Mouse (Mus musculus): Measurements from ENCODE around the gene Them7.

Gene Them7

DNA sequence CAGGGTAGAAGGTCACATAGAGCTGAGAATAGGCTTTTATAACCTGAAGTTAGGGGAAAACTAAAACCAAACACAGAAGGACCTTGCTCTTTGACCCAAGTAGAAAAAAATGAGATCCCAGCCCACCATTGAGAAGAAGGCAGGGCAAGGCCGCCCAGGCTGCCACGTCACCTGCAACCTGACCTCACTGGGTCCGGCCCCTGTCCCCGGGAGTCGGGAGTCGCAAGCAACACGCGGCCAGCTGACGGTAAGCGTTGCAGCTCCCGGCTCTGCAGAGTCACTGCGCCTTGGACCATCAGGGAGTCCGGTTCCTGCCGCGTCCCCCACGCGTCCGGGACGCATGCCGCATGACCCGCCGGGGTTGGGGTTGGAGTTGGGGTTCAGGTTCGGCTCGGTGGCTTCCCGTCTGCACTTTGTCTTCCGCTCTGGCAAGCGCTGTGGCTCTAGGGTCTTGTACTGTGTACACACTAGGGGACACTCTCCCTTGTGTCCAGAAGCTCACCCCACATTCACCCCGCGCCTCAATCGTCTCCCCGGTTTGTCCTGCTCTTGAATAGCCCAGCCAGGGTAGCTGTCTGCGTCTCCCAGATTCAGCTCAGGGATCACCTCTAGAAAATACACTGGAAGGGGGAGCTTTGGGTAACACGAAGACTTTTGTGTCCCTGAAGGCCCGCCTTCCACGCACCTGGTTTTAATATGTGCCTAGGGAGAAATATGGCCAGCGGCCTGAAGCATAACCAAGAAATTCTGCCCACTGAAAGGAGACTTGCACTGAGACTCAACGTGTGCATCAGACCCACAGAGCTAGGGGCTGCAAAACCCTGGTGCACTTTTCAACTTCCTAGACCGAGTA, at the start of gene Them7:
Gene Them7 (plus strand): TSS at position 187 of the 853 bp plus-strand sequence.
- DNase-seq: peak; percentile 84

DNA sequence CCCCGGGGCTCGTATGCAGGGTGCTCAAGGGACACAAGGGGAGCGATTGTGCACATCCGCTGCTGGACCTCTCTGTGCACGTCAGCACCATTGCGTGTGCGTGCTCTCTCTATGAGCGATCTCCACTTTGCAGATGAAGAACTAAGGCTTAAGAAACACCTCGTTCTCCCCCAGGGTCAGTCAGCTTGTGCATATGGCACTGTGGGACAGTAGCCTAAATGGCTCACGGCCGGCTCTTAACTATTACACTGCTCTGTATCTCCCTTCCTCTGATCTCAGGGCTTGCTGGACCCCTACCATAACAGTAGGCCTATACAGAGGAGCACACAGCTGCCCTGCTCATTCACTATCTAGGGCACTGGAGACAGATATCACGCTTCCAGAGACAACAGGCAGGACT, 45.2 kb upstream of the Them7 start:
- no peak for DNase-seq

DNA sequence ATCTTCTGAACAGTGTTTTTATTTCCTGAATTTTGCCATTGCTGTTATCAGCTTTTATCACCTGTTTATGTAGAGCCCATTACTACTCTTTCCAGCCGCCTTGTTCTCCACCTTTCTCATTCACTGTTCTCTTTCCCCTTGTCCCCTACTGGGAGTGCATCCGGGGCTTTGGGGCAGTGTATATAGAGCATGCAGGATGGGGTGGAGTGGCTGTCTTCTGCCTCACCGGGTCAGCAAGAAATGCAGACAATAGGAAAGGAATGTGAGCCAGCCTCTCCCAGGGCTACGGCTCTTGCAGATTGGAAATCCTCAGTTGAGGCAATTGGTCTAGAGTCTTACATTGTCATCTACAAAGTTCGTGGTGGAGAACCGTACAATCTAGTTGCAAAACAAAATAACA, 41.6 kb upstream of the Them7 start:
- no peak for DNase-seq

DNA sequence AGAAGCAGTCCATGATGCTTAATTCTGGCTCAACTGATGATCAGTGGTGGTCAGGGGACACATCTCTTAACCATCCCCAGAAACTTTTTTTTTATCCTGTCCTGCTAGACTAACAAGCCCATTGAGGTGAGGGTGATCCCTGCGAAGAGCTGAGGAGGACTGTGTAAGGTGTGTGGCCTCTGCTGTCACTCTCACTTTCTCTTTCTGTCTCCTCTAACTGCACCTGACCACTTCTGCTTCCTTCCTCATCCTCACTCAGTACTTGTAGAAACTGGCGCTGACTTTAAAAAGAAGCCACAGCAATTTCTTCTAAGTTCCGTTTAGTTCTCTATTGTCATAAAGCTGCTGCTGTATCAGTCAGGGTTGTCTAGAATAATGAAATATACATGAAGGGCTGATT, 39.0 kb upstream of the Them7 start:
- DNase-seq: no peak

DNA sequence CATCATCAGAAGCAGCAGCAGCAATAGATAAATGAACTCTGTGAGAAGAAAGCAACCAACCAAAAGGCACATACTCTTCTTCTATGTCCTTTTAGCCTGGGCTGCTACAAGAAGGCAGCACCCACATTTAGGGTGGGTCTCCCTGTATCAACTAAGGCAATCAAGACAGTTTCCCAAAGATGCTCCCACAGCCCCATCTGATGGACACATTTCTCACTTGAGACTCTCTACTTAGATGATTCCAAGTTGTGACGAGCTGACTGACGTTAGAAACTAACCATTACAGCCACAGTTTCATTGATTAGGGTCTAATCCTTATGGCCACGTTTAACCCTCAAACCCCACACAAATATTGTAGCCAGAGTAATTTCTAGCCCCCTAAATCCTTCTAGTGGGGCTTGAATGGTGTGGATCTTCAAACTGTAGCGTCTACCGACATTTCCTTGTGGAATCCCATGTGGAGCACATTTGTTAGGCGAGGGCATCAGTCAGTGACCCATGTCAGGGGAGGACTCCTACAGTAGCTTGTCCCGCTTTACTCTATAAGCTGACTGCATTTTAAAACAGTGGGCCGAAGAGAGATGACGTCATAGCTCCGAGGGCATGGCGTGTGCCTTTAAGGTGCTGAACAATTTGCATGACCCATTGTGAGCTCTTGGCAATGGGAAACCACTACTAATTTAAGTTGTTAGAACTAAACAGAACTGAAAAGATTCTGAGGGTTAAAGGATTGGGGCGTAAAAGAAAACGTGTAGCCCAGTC, 38.2 kb upstream of the Them7 start:
- DNase-seq: no peak

DNA sequence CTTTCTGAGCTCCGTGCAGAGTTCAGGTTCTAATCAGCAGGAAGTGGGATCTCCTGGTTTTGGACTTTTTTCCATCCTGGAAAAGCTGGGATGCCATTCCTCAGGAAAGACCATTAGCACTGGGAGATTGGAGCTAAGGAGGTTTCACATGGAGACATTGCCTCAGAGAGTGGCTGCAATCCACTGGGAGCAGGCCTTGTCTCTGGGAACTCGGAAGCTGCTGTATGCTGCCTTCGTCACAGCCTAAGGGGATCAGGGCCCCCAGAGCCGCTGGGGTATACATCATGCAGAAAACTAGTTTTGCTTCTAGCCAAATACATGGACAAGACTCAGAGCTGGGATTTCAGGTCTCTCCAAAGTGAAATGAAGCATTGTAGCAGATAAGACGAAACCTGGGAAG, 37.5 kb upstream of the Them7 start:
- no peak for DNase-seq

DNA sequence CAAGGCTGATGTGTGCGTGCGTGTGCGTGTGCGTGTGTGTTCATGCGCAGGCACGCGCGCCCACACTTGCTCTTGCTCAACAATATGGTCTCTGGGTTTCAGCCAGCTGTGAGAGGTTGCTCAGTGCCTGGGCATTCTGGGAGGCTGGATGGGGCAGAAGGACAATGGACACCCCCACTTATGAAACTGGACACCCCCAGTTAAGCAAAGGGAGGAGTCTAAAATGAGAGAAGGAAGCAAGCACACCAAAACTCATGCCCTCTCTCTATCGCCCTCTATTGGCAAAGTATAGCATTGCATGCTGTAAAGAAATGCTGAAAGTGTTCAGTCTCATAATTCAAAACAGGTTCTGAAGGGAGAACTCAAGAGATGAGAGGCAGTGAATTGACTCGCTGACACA, 35.9 kb upstream of the Them7 start:
- peak; percentile 6 for DNase-seq

DNA sequence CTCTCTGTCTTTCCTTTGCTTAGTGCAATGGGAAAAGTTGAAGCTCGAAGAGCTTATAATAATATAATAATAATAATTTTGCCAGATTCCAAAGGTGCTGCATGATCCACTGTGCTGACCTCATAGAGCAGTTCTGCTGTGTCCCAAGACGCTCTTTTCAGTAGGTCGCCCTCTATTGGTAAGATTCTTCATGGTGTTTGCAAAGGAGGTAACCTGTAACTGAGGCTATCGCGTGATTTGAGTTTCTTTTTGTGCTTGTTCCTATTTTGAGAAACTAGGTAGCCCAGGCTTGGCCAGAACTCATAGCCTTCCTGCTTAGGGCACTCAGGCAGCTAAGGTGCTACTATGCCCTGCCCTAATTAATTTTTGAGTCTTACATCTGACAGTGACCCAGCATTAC, 34.8 kb upstream of the Them7 start:
- peak; percentile 8 for DNase-seq

DNA sequence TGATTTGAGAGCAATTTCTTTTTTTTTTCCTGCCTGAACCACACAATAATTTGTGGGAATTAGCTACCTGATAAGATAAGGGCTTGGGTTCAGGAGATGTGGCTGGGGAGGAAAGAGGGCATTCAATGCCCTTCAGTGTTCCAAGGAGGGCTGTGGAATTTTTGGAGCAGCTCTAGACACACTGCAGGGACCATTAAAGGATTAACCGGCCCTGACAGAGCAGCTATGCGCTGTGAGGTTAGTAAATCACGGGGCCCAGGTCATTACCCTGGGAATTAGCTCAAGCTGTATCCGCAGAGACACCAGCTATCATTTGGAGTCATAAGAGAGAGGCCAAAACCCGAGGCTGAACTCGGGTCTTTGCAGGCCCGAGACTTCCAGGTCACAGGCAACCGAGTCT, 24.0 kb upstream of the Them7 start:
- DNase-seq: no peak

DNA sequence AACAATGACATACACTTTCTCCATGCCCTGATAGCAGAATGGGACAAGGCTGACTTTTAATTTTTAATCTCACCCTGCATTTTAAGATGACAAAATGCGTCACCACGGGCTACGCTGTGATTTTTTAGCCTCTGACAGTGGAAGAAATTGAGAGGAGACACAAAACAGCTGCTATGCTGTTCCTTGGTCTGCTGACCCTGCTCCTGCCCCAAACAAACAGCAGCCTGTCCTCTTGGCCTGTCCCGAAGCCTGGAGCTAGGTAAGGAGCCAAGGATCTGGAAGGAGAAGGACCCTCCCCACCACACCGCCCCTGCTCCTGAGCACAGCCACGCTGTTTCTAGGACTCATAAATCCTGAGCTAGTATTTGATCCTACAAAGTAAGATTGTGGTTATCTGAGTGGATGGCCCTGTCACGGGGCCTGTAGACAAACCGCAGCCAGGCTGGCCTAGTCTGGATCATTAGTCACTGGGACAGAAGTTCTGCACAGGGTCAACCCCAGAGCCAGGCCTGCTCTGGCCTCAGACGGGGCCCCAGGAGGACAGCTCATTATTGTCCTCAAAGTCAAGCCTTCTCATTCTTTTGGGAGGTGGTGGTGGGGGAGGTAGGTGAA, 17.5 kb upstream of the Them7 start:
- no peak for DNase-seq

DNA sequence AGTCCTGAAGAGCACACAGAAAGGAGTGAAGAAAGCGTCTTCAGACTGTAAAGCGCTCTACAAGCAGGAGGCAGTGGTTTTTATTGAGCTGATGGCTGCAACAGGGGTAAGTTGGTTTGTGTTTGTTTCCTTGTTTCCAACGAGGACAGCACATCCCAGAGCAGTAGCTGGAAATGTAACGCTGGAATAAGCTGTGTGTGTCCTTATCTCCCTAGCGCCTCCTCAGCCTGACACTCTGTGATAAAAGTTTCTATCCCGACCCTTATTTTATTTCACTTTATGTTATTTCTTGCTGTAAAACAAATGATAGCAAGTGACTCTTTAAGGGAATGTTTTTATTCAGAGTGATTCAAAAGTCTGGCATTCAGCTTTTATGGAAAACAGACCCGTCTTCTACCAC, 11.3 kb upstream of the Them7 start:
- DNase-seq: no peak

DNA sequence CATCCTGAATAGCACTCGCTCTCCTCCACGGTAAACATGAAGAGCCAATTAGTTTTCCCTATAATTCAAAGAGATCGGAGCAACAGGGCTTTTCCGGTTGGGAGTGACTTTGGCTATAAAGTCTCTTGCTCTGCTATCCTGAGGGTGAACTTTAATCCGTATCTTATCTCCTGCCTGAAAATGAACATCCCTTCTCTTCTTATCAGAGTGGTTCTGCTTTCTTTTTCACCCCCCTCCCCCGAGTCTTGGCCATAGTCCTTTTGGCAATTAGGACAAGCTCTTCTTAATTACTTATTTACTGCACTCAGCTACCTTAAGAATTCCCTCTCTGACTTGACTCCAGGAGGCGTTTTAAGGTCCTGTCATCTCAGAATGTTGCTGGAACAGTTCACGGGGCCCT, 8.2 kb upstream of the Them7 start:
- no peak for DNase-seq

DNA sequence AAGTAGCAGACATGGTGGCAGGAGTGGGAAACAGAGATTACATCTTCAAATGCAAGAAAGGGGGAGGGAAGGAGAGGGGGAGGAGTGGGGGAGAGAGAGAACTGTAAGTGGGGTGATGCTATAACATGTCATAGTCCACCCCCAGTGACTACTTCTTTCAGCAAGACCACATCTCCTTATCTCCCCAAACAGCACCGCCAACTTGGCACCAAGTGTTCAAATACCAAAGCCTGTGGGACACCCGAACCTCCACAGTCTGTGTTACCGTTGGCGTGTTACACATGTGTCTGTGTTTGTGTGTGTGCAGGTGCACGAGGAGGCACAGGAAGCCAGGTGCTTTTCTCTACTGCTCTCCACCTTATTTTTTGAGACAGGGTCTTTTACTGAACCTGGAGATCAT, 4.9 kb upstream of the Them7 start:
- DNase-seq: no peak

DNA sequence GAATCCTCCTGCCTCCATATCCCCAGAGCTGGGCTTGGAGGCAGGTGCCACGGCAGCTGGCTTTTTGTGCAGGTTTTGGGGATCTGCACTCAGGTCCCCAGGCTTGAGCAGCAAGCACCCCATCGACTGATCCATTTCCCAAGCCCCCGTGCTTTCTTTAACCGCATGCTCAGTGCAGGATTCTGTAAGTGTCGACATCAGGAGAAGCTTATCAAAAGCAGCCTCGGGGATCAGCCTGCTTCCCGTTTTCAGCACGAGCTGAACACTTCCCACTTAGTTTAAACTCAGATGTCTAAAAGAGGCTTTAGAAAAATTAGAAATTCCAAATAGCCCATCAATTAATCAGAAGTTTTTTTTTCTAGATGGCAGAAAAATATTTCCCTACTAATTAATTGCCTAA, 4.5 kb upstream of the Them7 start:
- DNase-seq: no peak

DNA sequence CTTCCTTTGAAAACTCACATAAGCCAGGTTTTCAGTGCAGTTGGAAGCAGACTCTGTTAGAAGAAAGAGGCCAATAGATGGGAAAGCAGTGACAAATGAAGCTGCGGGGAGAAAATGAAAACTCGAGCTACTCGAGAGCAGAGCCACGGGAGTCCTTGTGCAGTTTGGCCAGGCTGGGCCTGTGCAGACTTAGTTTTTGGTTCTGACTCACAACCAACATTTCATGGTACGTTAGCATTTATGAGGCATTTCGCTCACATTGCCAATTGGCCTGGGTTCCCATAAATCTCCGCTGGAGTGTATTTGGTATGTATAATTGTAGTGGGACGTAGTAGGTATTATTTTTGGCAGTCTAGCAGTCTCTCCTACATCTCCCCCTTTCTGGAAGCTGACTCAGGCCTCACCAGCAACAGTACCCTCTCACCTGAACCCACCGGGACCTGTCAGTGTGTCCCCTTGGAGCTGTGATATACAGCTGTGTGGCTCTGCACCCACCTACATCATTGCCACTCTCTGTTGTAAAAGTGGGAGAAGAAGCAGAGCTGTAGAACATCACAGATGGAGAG, 3.3 kb upstream of the Them7 start:
- DNase-seq: no peak

DNA sequence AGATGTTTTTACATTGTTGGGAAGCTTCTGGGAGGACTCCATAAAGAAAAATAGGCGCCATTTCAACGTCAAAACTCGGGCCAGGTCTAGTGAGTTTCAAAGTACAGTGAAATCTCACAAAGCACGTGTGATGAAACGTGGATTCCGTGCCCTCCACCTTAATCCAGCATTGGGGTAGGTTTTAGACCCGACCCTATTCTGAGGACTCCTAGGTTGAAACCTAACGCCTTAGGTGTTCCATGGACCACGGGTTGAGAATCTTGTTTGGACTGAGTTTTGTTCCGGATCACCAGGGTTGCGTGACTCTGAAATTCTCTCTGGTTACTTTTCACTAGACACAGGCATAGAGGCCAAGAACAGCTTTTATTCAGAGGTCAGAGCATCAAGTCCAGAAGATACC, 514 bp upstream of the Them7 start:
- DNase-seq: peak; percentile 69

DNA sequence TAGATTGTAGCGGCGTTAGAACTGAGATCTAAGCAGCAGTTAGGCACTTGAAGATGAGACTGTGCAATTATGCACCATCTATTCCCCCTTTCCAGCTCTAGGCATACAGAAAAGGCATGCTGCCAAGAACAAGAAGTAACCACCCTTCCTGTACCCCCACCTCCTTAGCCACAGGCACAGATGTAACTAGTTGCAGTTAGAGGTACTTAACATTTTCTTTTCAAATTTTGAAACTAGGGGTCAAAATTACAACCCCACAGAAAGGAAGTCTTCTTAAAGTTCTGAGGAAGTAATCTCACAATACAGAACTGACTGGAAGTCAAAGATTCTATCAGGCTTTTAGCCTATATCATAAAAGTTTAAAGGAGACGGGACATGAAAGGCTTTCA, 861 bp downstream of the Them7 start:
- DNase-seq: no peak

DNA sequence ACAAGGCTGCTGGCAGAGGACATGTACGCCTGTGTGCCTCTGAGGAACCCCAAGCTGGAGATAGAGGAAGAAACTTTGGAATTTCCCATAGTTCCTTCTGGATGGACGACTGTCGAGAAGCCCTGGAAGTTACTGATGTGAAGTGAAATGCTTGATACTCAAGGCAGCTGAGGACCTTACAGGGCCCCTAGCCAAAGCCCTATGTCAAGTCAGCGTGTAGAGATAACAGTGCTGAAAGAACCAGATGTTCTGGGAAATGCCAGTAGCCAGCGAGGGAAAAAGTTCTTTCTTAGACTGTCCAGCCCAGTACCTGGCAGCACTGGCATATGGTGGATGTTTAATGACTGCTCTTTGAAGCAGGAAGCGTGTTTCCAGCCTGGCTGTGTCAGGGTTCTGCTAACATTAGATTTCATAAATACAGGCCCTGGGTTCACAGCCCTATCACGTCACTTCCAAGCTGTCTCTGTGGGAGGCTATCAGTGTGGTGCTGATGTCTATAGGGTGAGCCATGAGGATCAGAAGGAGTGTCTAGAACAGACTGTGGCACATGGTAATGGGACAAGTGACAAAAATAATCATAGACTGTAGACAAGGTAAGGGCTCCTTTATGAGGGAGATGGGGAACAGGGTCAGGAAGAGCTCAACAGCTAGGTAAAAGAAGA, 2.3 kb downstream of the Them7 start:
- DNase-seq: no peak

DNA sequence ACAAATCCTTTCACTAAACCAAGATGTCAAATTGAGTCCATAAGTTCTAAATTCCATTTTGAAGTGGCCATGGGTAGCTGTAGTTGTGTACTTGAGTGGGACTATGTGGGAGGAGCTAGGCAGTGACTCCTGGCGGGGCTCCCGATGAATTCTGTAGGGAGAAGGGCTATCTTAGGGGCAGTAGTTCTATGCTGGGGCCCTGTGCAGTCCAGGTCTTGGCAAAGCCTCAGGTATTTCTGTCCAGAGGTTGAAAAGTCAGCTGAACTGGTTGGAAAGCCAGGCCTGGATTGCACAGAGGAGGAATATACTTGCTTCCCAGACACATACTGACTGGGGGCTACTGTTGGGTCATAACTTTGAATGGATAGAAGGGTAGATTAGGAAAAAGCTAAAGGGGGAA, 4.3 kb downstream of the Them7 start:
- peak; percentile 69 for DNase-seq

DNA sequence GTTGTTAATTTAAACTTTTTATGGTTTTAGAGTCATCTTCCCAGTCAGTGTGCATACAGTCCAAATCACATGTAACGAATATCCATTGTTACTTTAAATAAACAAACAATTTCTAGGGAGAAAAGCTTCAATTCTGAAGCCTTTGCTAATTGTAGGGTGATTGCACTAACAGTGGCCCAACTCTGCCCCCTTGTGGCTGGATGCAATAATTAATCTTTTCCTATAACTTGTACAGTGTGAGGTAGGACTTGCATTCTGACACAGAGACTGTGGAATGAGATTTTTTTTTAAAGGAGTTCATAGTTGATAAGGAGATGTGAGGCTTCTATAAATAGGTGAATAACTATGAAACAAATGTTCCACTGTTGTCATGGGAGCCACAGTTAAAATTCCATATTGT, 6.2 kb downstream of the Them7 start:
- DNase-seq: peak; percentile 54

DNA sequence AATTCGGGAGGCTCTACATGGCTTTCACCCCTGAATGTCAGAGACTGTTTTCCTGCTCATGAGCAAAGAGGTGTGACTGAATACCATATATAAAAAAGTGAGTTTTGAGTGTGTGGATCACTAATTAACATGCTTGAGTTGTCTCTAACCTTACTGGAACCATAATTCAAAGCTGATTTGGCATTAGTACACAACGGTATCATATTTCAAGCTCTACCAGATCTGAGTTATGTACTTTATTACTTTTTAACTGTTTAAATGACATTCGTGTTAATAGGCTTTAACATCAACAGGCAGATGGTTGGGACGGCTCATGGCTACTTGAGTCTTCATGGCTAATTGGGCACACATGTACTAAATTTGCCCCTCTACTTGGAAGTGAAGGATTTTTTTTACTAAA, 8.3 kb downstream of the Them7 start:
- DNase-seq: no peak

DNA sequence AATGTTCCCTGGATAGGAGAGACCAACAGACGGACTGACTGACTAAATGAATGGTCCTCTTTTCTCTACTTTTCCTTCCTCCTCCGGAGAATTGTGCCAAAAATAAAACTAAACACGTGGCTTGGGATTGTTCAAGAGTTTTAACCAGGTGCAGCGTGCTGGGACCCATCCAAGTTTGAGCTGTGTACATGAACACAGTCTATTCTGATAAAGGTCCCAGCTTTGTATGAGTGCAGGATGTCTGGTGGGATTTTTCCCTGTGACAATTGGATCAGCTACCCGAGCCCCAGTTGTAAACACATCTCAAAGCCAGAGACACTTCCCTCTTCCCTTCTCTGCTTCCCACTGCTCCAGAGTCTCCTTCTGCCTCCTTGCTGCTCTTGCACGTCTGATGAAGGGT, 10.2 kb downstream of the Them7 start:
- no peak for DNase-seq

All from kidney, adult 18-20 months (tissue).